Mouse (Mus musculus) liver, embryonic 15.5 days (tissue): Measurements from ENCODE around the gene Sptbn1. TPM values are rescaled to one million over a fixed set of nuclear protein-coding genes. Genes with fewer than 3 reads are reported as not detected.

ENCODE experiments used
- ATAC-seq: fragments of 200-750 bp; cut with Nextera tagmentation; 2 replicates; pipeline ENCODE4 v1.8.0; 2017; ENCODE audit warnings: moderate number of reproducible peaks, mild to moderate bottlenecking, moderate library complexity; ENCODE audit not compliant: insufficient read depth
- H3K27ac ChIP-seq: fragments of 300-500 bp; sonication (generic); replicated peaks from 2 replicates; pipeline ENCODE4 v1.5.1; 2015; ENCODE audit warnings: mild to moderate bottlenecking, inconsistent platforms
- H3K27me3 ChIP-seq: fragments of 300-500 bp; sonication (generic); 2 replicates; pipeline ENCODE4 v1.6.1; 2015; ENCODE audit warnings: mild to moderate bottlenecking, inconsistent platforms
- H3K36me3 ChIP-seq: fragments of 300-500 bp; sonication (generic); replicated peaks from 2 replicates; pipeline ENCODE4 v1.6.1; 2015; ENCODE audit warnings: moderate library complexity, mild to moderate bottlenecking, inconsistent platforms
- H3K4me1 ChIP-seq: fragments of 300-500 bp; sonication (generic); replicated peaks from 2 replicates; pipeline ENCODE4 v1.6.1; 2015; ENCODE audit warnings: inconsistent platforms
- H3K4me2 ChIP-seq: fragments of 300-500 bp; sonication (generic); 2 replicates; pipeline ENCODE4 v1.6.1; 2015; ENCODE audit warnings: moderate library complexity, mild to moderate bottlenecking, inconsistent platforms
- H3K4me3 ChIP-seq: fragments of 300-500 bp; sonication (generic); replicated peaks from 2 replicates; pipeline ENCODE4 v1.5.1; 2015; ENCODE audit warnings: mild to moderate bottlenecking, inconsistent platforms
- H3K9ac ChIP-seq: fragments of 300-500 bp; sonication (generic); 2 replicates; pipeline ENCODE4 v1.6.1; 2015; ENCODE audit warnings: moderate library complexity, mild to moderate bottlenecking, inconsistent platforms
- H3K9me3 ChIP-seq: fragments of 300-500 bp; sonication (generic); replicated peaks from 2 replicates; pipeline ENCODE4 v1.6.1; 2016; ENCODE audit warnings: inconsistent platforms
- WGBS: fragments of 180-500 bp; shearing (Covaris S2); methylation state at CpG from one replicate; pipeline ENCODE4 v1.1.7; 2015; ENCODE audit warnings: mixed read lengths; ENCODE audit not compliant: insufficient replicate concordance; 5-methylcytosine and 5-hydroxymethylcytosine counted together
- polyA plus RNA-seq: library from polyadenylated mRNA; unstranded; fragments of >200 nt; fragmentation: Nextera tagmentation; extraction: Ambion mirVana; gene quantifications from 2 replicates; pipeline ENCODE4 v1.2.1, GENCODE M21; 2015

Sptbn1 gene
- polyA plus RNA-seq, 1 experiment from 2014 or later = 16.9 TPM

- no peaks in the 10 kb centered on the region for H3K9me3 ChIP-seq
- H3K27me3 ChIP-seq = no peaks in the 10 kb centered on the region
- H3K4me1 ChIP-seq = no peaks in the 10 kb centered on the region
- no peaks in the 10 kb centered on the region for H3K36me3 ChIP-seq
- H3K4me3 ChIP-seq = no peak overlapping the region
- H3K27ac ChIP-seq = no peak overlapping the region
- no peak overlapping the region for H3K4me2 ChIP-seq
- no peak for ATAC-seq
- WGBS = 70% methylated on average over 11 of the region's 11 CpGs
- no peak overlapping the region for H3K9ac ChIP-seq
Measured at GRCm38 (mm10) chr11:30251294-30251904, 16.6 kb downstream of the Sptbn1 start.

- ATAC-seq = no peak
- no peak overlapping the region for H3K4me2 ChIP-seq
- no peaks in the 10 kb centered on the region for H3K9me3 ChIP-seq
- H3K36me3 ChIP-seq = no peaks in the 10 kb centered on the region
- H3K9ac ChIP-seq = no peak overlapping the region
- H3K27me3 ChIP-seq = no peaks in the 10 kb centered on the region
- no peaks in the 10 kb centered on the region for H3K4me1 ChIP-seq
- no peak overlapping the region for H3K27ac ChIP-seq
- H3K4me3 ChIP-seq = no peak overlapping the region
- 64% methylated on average over 4 of the region's 4 CpGs for WGBS
Measured at GRCm38 (mm10) chr11:30249452-30250016, 18.4 kb downstream of the Sptbn1 start.

GRCm38 (mm10) chr11:30247106-30247505 lies 20.9 kb downstream of the Sptbn1 start:
- Histone ChIP-seq H3K9ac (no peak overlapping the region), H3K4me3 (no peak overlapping the region), H3K4me2 (no peak overlapping the region), H3K9me3 (no peaks in the 10 kb centered on the region), H3K36me3 (no peaks in the 10 kb centered on the region), H3K27me3 (no peaks in the 10 kb centered on the region), H3K27ac (no peak overlapping the region), H3K4me1 (no peaks in the 10 kb centered on the region)
- 36% methylated on average over 1 of the region's 1 CpGs for WGBS
- no peak for ATAC-seq

GRCm38 (mm10) chr11:30246161-30246560 lies 21.8 kb downstream of the Sptbn1 start:
- Histone ChIP-seq H3K4me1 (no peaks in the 10 kb centered on the region), H3K27me3 (no peaks in the 10 kb centered on the region), H3K4me3 (no peak overlapping the region), H3K9me3 (no peaks in the 10 kb centered on the region), H3K9ac (no peak overlapping the region), H3K36me3 (no peaks in the 10 kb centered on the region), H3K4me2 (no peak overlapping the region), H3K27ac (no peak overlapping the region)
- no peak for ATAC-seq
- 70% methylated on average over 11 of the region's 11 CpGs for WGBS

- ATAC-seq = no peak
- Histone ChIP-seq H3K27ac (no peak overlapping the region), H3K9ac (no peak overlapping the region), H3K4me1 (no peaks in the 10 kb centered on the region), H3K9me3 (no peaks in the 10 kb centered on the region), H3K4me3 (no peak overlapping the region), H3K27me3 (no peaks in the 10 kb centered on the region), H3K36me3 (no peaks in the 10 kb centered on the region), H3K4me2 (no peak overlapping the region)
- WGBS = 35% methylated on average over 1 of the region's 1 CpGs
Measured at GRCm38 (mm10) chr11:30244172-30244571, 23.8 kb downstream of the Sptbn1 start.

GRCm38 (mm10) chr11:30243591-30243990 lies 24.4 kb downstream of the Sptbn1 start:
- no peaks in the 10 kb centered on the region for H3K4me1 ChIP-seq
- H3K36me3 ChIP-seq = no peaks in the 10 kb centered on the region
- H3K9me3 ChIP-seq = no peaks in the 10 kb centered on the region
- no peak overlapping the region for H3K4me2 ChIP-seq
- H3K4me3 ChIP-seq = no peak overlapping the region
- no peak overlapping the region for H3K27ac ChIP-seq
- no peaks in the 10 kb centered on the region for H3K27me3 ChIP-seq
- ATAC-seq = no peak
- WGBS = 52% methylated on average over 3 of the region's 3 CpGs
- no peak overlapping the region for H3K9ac ChIP-seq

- H3K4me1 ChIP-seq = no peaks in the 10 kb centered on the region
- ATAC-seq = no peak
- WGBS = 45% methylated on average over 3 of the region's 3 CpGs
Measured at GRCm38 (mm10) chr11:30240861-30241260, 27.1 kb downstream of the Sptbn1 start.

GRCm38 (mm10) chr11:30237960-30238359 lies 30.0 kb downstream of the Sptbn1 start:
- Histone ChIP-seq H3K4me1 (no peaks in the 10 kb centered on the region), H3K4me2 (no peak overlapping the region), H3K9me3 (no peaks in the 10 kb centered on the region), H3K9ac (no peak overlapping the region), H3K36me3 (no peaks in the 10 kb centered on the region), H3K27ac (no peak overlapping the region), H3K4me3 (no peak overlapping the region), H3K27me3 (no peaks in the 10 kb centered on the region)
- ATAC-seq = no peak
- 36% methylated on average over 4 of the region's 4 CpGs for WGBS

More at GRCm38 (mm10) chr11:30240861-30241260, 27.1 kb downstream of the Sptbn1 start:
- no peaks in the 10 kb centered on the region for H3K36me3 ChIP-seq
- no peak overlapping the region for H3K4me3 ChIP-seq
- H3K4me2 ChIP-seq = no peak overlapping the region
- no peak overlapping the region for H3K9ac ChIP-seq
- no peaks in the 10 kb centered on the region for H3K27me3 ChIP-seq
- no peaks in the 10 kb centered on the region for H3K9me3 ChIP-seq
- no peak overlapping the region for H3K27ac ChIP-seq

- H3K9ac ChIP-seq = no peak overlapping the region
- H3K4me2 ChIP-seq = no peak overlapping the region
- WGBS = 63% methylated on average over 4 of the region's 4 CpGs
- ATAC-seq = no peak
- H3K27ac ChIP-seq = no peak overlapping the region
- H3K4me1 ChIP-seq = no peaks in the 10 kb centered on the region
- H3K36me3 ChIP-seq = no peaks in the 10 kb centered on the region
- no peaks in the 10 kb centered on the region for H3K27me3 ChIP-seq
- H3K9me3 ChIP-seq = no peaks in the 10 kb centered on the region
- no peak overlapping the region for H3K4me3 ChIP-seq
Measured at GRCm38 (mm10) chr11:30236681-30237242, 31.2 kb downstream of the Sptbn1 start.

GRCm38 (mm10) chr11:30235666-30236065 lies 32.3 kb downstream of the Sptbn1 start:
- Histone ChIP-seq H3K27ac (no peak overlapping the region), H3K36me3 (no peaks in the 10 kb centered on the region), H3K4me1 (peaks cover 7% of the 10 kb centered on the region; the same call in 1 of the 2 replicates), H3K9ac (no peak overlapping the region), H3K9me3 (no peaks in the 10 kb centered on the region), H3K4me3 (no peak overlapping the region), H3K27me3 (no peaks in the 10 kb centered on the region), H3K4me2 (no peak overlapping the region)
- ATAC-seq = no peak

- H3K36me3 ChIP-seq = no peaks in the 10 kb centered on the region
- H3K4me1 ChIP-seq = peaks cover 9% of the 10 kb centered on the region; the same call in 1 of the 2 replicates
- no peak overlapping the region for H3K27ac ChIP-seq
- no peaks in the 10 kb centered on the region for H3K27me3 ChIP-seq
- no peak for ATAC-seq
- no peaks in the 10 kb centered on the region for H3K9me3 ChIP-seq
- WGBS = 34% methylated on average over 2 of the region's 2 CpGs
- H3K4me3 ChIP-seq = no peak overlapping the region
- H3K9ac ChIP-seq = no peak overlapping the region
- no peak overlapping the region for H3K4me2 ChIP-seq
Measured at GRCm38 (mm10) chr11:30235218-30235617, 32.8 kb downstream of the Sptbn1 start.
